Mouse (Mus musculus) E14TG2a.4 (cell line): ENCODE data around the gene Ncbp1.

ENCODE experiments used
- H3K27me3 ChIP-seq: 2 replicates; pipeline ENCODE4 v1.6.1; 2014; ENCODE audit warnings: low read length, control low read depth; ENCODE audit not compliant: insufficient read depth
- H3K36me3 ChIP-seq: 2 replicates; pipeline ENCODE4 v1.6.1; 2014; ENCODE audit warnings: low read length, control low read depth; ENCODE audit not compliant: insufficient read depth
- H3K4me1 ChIP-seq: replicated peaks from 2 replicates; pipeline ENCODE4 v1.6.1; 2014; ENCODE audit warnings: low read depth, low read length, control low read depth
- H3K4me3 ChIP-seq: replicated peaks from 2 replicates; pipeline ENCODE4 v1.5.1; 2014; ENCODE audit warnings: mild to moderate bottlenecking, low read length
- H3K9me3 ChIP-seq: 2 replicates; pipeline ENCODE4 v1.6.1; 2014; ENCODE audit warnings: low read length, control low read depth
- CTCF ChIP-seq: conservative IDR thresholded peaks from 2 replicates; pipeline ENCODE4 v1.5.1; 2014; ENCODE audit warnings: low read length
- NANOG ChIP-seq: IDR thresholded peaks from 2 replicates; pipeline ENCODE4 v1.6.1; 2014; ENCODE audit warnings: borderline replicate concordance, low read length, mixed read lengths
- POU5F1 ChIP-seq: IDR thresholded peaks from 2 replicates; pipeline ENCODE4 v1.6.1; 2014; ENCODE audit warnings: low read length, borderline replicate concordance

Ncbp1 gene

GRCm38 (mm10) chr4:46117536-46117935, 20.9 kb upstream of the Ncbp1 start:
- H3K9me3 ChIP-seq, result no peaks in the 10 kb centered on the region
- no peak for TF ChIP-seq POU5F1
- H3K4me3 ChIP-seq, result no peak overlapping the region
- no peaks in the 10 kb centered on the region for H3K4me1 ChIP-seq
- peaks cover 89% of the 10 kb centered on the region for H3K36me3 ChIP-seq
- no peaks in the 10 kb centered on the region for H3K27me3 ChIP-seq

- H3K9me3 ChIP-seq, result no peaks in the 10 kb centered on the region
- H3K36me3 ChIP-seq, result peaks cover 98% of the 10 kb centered on the region
- no peaks in the 10 kb centered on the region for H3K27me3 ChIP-seq
- no peaks in the 10 kb centered on the region for H3K4me1 ChIP-seq
- no peak overlapping the region for H3K4me3 ChIP-seq
- TF ChIP-seq POU5F1 (no peak), NANOG (no peak), CTCF (no peak)
These were observed 18.8 kb upstream of the Ncbp1 start for GRCm38 (mm10) chr4:46119514-46120094.

- TF ChIP-seq NANOG (no peak), CTCF (no peak), POU5F1 (no peak)
- Histone ChIP-seq H3K4me3 (no peak overlapping the region), H3K27me3 (no peaks in the 10 kb centered on the region), H3K9me3 (no peaks in the 10 kb centered on the region), H3K4me1 (no peaks in the 10 kb centered on the region), H3K36me3 (peaks cover 99% of the 10 kb centered on the region)
These were observed 17.6 kb upstream of the Ncbp1 start for GRCm38 (mm10) chr4:46120767-46121166.

DNA sequence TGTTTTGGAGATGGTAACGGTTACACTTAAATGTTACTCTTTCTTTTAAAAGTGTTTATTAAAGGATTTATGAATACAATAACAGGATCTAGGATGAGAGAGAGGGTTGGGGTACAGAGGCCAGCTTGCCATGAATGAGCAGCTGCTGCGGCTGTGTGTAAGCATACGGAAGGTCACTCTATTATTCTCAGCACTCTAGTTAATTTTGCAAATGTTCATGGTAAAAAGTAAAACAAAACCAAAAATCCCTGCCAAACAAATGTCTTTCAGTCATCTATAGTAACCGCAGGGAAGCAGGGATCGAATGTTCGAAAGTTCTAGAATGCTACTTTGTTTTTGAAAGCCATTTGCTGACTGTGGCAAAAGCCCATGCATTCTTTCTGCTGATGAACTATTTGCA, 15.1 kb upstream of the Ncbp1 start:
- no peaks in the 10 kb centered on the region for H3K27me3 ChIP-seq
- no peaks in the 10 kb centered on the region for H3K4me1 ChIP-seq
- peaks cover 95% of the 10 kb centered on the region for H3K36me3 ChIP-seq
- H3K9me3 ChIP-seq, result no peaks in the 10 kb centered on the region
- no peak overlapping the region for H3K4me3 ChIP-seq
- TF ChIP-seq CTCF (no peak), NANOG (no peak)

DNA sequence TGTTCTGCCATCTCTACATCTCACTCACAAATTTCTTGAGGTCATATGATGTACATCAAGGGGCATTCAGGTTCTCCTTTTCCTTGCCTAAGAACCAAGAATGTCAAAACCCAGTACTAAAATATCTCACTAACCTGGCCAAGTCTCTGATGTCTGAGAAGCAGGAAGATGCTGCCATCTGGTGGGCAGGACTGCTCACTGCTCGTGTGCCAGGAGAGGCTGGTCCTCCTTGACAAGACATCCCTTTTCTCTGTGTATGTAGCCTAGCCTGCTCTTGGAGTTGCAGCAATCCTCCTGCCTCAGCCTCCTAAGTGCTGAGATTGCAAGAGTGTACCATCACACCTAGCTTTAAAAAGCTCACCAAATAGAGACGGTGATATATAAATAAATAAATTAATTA, 11.9 kb upstream of the Ncbp1 start:
- no peaks in the 10 kb centered on the region for H3K9me3 ChIP-seq
- TF ChIP-seq POU5F1 (no peak), CTCF (peak; percentile 80), NANOG (no peak)
- H3K27me3 ChIP-seq, result no peaks in the 10 kb centered on the region
- 0 out of 2 replicates have a peak, but pooled peaks cover 3% of the 10 kb centered on the region for H3K4me1 ChIP-seq
- no peak overlapping the region for H3K4me3 ChIP-seq
- peaks cover 90% of the 10 kb centered on the region for H3K36me3 ChIP-seq

GRCm38 (mm10) chr4:46129311-46130004, 9.0 kb upstream of the Ncbp1 start:
- TF ChIP-seq POU5F1 (no peak), NANOG (no peak)
- H3K36me3 ChIP-seq, result peaks cover 88% of the 10 kb centered on the region
- peaks cover 7% of the 10 kb centered on the region; the same call in 1 of the 2 replicates for H3K4me1 ChIP-seq
- H3K9me3 ChIP-seq, result no peaks in the 10 kb centered on the region
- no peaks in the 10 kb centered on the region for H3K27me3 ChIP-seq
- no peak overlapping the region for H3K4me3 ChIP-seq

DNA sequence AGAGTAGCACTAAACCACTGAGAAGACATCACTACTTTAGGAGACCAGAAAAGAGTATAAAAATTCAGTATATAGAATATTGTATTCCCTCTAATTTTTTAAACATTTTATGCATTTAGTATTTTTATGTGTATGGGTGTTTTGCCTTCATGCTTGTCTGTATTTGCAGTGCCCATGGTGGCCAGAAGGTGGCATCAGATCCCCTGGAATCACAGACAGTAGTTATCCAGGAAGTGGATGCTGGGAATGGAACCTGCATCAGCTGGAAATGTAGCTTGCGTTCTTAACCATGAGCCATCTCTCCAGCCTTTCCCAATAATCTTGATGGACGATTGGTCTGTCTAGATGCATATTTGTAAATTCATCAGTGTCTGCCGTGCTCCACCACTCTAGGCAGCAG, 8.2 kb upstream of the Ncbp1 start:
- no peaks in the 10 kb centered on the region for H3K9me3 ChIP-seq
- peaks cover 87% of the 10 kb centered on the region for H3K36me3 ChIP-seq
- TF ChIP-seq POU5F1 (no peak), CTCF (peak; percentile 77)
- H3K27me3 ChIP-seq, result no peaks in the 10 kb centered on the region
- peaks cover 7% of the 10 kb centered on the region; the same call in 1 of the 2 replicates for H3K4me1 ChIP-seq
- H3K4me3 ChIP-seq, result no peak overlapping the region

- no peak overlapping the region for H3K4me3 ChIP-seq
- peaks cover 11% of the 10 kb centered on the region for H3K4me1 ChIP-seq
- no peak for TF ChIP-seq CTCF
- no peak for TF ChIP-seq POU5F1
- no peak for TF ChIP-seq NANOG
- H3K36me3 ChIP-seq, result peaks cover 80% of the 10 kb centered on the region
- no peaks in the 10 kb centered on the region for H3K9me3 ChIP-seq
- H3K27me3 ChIP-seq, result no peaks in the 10 kb centered on the region
These were observed 6.6 kb upstream of the Ncbp1 start for GRCm38 (mm10) chr4:46131791-46132190.

DNA sequence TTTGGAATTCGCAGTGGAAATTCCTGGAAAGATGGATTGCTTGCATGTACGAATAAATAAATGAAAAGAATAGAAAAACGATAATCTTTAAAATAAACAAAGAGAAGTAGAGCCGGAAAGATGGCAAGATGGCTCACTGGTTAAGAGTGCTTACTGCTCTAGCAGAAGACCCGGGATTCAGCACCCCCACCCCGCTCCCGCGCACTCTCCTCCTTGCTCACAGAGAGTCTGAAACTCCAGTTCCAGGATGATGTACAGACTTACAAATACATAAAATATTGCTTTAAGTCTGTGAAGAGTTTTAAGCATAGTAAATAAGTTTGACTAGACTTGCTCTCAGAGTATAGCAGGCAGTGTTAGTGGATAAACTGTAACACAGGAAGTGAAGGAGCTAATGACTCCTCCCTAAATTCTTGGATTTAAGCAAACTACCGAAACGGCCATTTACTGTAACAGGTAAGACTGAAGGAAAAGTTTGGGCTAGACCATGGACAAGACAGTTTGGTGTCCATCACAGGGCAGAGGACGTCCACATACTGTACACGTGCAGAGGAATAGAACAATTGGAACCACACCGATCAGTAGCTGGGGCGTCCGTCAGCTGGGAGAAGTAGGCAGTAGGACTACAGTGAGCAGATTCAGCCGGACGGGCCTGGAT, 655 bp upstream of the Ncbp1 start:
- peaks cover 38% of the 10 kb centered on the region for H3K4me1 ChIP-seq
- H3K36me3 ChIP-seq, result peaks cover 33% of the 10 kb centered on the region
- TF ChIP-seq POU5F1 (no peak), NANOG (no peak), CTCF (no peak)
- H3K27me3 ChIP-seq, result peaks cover 5% of the 10 kb centered on the region; the same call in 1 of the 2 replicates
- no peaks in the 10 kb centered on the region for H3K9me3 ChIP-seq
- H3K4me3 ChIP-seq, result peak overlapping the region; percentile 91
